Mouse (Mus musculus): ENCODE data around the gene Hcls1. TPM values are rescaled to one million over a fixed set of nuclear protein-coding genes. Genes with fewer than 3 reads are reported as not detected.

Gene Hcls1
- total RNA-seq, 2 experiments from 2014 or later, result 2.9 to 3.2 TPM

GRCm38 (mm10) chr16:36985636-36986042 is 50.9 kb downstream of the Hcls1 start:
- no peak for DNase-seq
- intact Hi-C loops (cut with DNase I), result no loop called here

GRCm38 (mm10) chr16:36987399-36987798 is 52.6 kb downstream of the Hcls1 start:
- DNase-seq, result no peak
- intact Hi-C loops (cut with DNase I), result no loop called here

- intact Hi-C loops (cut with DNase I), result no loop called here
- no peak for DNase-seq
Observed at GRCm38 (mm10) chr16:36988066-36988465, 53.3 kb downstream of the Hcls1 start.

DNA sequence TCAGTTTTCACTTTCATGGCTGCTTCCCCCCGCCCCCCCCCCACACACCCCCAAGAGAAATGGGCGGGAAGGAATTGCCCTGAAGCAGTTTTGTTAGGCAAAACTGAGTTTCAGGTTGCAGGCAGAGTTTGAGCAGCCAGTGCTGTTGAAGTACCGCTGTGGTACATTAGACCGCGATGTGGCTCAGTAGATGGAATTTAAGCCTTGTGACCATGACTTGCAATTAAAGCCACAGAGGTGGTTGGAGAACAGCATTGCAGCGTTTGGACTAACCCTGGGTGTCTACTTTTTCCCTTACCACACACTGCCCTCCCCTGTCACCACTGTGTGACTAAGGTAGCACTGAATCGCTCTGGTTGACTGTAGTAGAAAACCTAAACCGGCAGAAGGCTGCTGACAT is 54.7 kb downstream of the Hcls1 start:
- intact Hi-C loops (cut with DNase I), result loop anchor here (1.0 kb wide), 1 partner anchor 44 kb away; no protein-coding TSS in a partner anchor

GRCm38 (mm10) chr16:36989999-36990625 is 55.3 kb downstream of the Hcls1 start, which contains the start of gene Fbxo40:
TSS of gene Fbxo40 (minus strand) at chr16:36990467.
- intact Hi-C loops (cut with DNase I), result loop anchor here (1.0 kb wide), 1 partner anchor 45 kb away; no protein-coding TSS in a partner anchor

More for the DNA sequence above, 54.7 kb downstream of the Hcls1 start:
- no peak for DNase-seq

GRCm38 (mm10) chr16:36997650-36998049 is 62.9 kb downstream of the Hcls1 start:
- no peak for DNase-seq
- intact Hi-C loops (cut with DNase I), result no loop called here

More at GRCm38 (mm10) chr16:36989999-36990625, 55.3 kb downstream of the Hcls1 start, which contains the start of gene Fbxo40:
- no peak for DNase-seq

DNA sequence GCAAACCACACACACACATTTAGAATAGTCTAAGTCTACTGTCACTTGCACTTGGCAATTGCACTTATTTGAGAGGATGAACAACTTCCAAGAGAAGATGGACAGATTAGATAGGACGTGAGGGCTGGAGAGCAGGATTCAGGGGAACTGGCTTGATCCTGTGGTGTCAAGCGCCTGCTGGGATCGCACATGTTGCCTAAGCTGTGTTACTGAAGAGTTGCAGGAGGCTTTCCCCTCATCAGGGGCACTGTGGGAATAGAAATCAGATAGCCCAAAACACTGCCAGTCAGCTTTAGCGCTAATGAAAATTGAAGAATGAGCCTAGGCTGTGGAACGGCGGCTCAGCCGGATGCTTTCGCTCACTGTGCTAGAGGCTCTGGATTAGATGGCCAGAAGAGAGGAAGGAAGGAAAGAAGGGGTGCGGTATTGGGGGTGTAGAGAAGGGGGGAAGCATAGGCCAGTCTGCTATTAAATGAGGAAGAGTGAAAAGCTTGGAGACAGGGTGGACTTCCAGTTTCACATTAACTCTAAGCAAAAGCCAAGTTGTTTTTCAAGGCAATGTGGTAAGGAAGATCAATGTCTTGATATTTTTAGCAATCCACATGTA is 64.7 kb downstream of the Hcls1 start:
- intact Hi-C loops (cut with DNase I), result no loop called here
- DNase-seq, result no peak

- intact Hi-C loops (cut with DNase I), result loop anchor here (5.0 kb wide), 1 partner anchor 62 kb away; no protein-coding TSS in a partner anchor
- no peak for DNase-seq
Observed at GRCm38 (mm10) chr16:37009262-37009661, 74.5 kb downstream of the Hcls1 start.

GRCm38 (mm10) chr16:37010370-37010769 is 75.6 kb downstream of the Hcls1 start:
- no peak for DNase-seq
- intact Hi-C loops (cut with DNase I), result loop anchor here (2.0 to 10.0 kb wide), 2 partner anchors 136 to 536 kb away; partner anchors contain the start of genes Eaf2 and Golgb1

- intact Hi-C loops (cut with DNase I), result loop anchor here (2.0 to 10.0 kb wide), 2 partner anchors 136 to 536 kb away; partner anchors contain the start of genes Eaf2 and Golgb1
Observed at GRCm38 (mm10) chr16:37011061-37011921, 76.5 kb downstream of the Hcls1 start, which contains the start of gene Polq. TSS of gene Polq (plus strand) at chr16:37011786.

DNA sequence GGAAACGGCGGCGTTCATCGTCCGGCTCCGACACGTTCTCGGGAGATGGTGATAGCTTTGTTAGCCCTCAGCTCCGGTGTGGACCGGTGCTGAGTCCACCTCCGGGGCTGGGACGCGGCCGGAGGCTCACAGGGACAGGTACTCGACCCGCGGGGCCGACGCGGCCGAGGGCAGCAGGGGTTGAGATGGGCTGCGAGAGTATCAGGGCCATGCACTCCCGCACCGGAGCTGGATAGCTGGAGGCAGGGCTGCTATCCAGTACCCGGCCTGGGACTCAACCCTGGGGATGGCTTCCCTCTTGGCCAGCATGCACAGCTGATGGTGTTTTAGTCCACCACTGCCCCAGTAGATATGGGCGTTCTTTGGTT is 77.1 kb downstream of the Hcls1 start:
- intact Hi-C loops (cut with DNase I), result loop anchor here (2.0 to 10.0 kb wide), 2 partner anchors 137 to 537 kb away; partner anchors contain the start of genes Eaf2 and Golgb1
- DNase-seq, result no peak

More at GRCm38 (mm10) chr16:37011061-37011921, 76.5 kb downstream of the Hcls1 start, which contains the start of gene Polq:
- DNase-seq, result peak; percentile 85 to 90

- intact Hi-C loops (cut with DNase I), result loop anchor here (10.0 kb wide), 1 partner anchor 538 kb away; no protein-coding TSS in a partner anchor
- DNase-seq, result no peak
Observed at GRCm38 (mm10) chr16:37012336-37012735, 77.6 kb downstream of the Hcls1 start.

Other genes with a start within 250 kb of the Hcls1 start
- not detected for gene Ildr1, start 241.0 kb upstream of the Hcls1 start, total RNA-seq (2021)
- 1 to 10 TPM in 1 of 2 experiments, under 1 TPM in 1; 0.49 to 1.4 TPM for gene Slc15a2, start 150.0 kb upstream of the Hcls1 start, total RNA-seq (2021)
- gene Iqcb1, start 106.6 kb upstream of the Hcls1 start, total RNA-seq (2021), result 1 to 10 TPM; 4.5 to 6.0 TPM
- not detected for gene Eaf2, start 60.0 kb upstream of the Hcls1 start, total RNA-seq (2021)
- 10 to 100 TPM; 19.1 to 24.9 TPM for gene Golgb1, start 59.8 kb upstream of the Hcls1 start, total RNA-seq (2021)
- gene Fbxo40, start 55.5 kb downstream of the Hcls1 start, total RNA-seq (2021), result 100 to 1,000 TPM; 251 to 300 TPM
- gene Polq, start 76.8 kb downstream of the Hcls1 start, total RNA-seq (2021), result under 1 TPM; 0.20 to 0.37 TPM

Data from gastrocnemius, postnatal 36 days (tissue).